Mouse (Mus musculus) hindbrain, embryonic 16.5 days (tissue): ENCODE measurements around the gene Sytl2. TPM values are rescaled to one million over a fixed set of nuclear protein-coding genes. Genes with fewer than 3 reads are reported as not detected.

Experiments
- ATAC-seq: fragments of 200-750 bp; cut with Nextera tagmentation; 2 replicates; pipeline ENCODE4 v1.8.0; 2017; ENCODE audit warnings: moderate TSS enrichment, moderate library complexity
- H3K27ac ChIP-seq: fragments of 300-500 bp; sonication (generic); 2 replicates; pipeline ENCODE4 v1.5.1; 2014; ENCODE audit warnings: low read depth, mild to moderate bottlenecking, control low read depth, low read length, moderate library complexity
- H3K27me3 ChIP-seq: fragments of 300-500 bp; sonication (generic); replicated peaks from 2 replicates; pipeline ENCODE4 v1.6.1; 2014; ENCODE audit warnings: low read length; ENCODE audit not compliant: control insufficient read depth, insufficient read depth
- H3K36me3 ChIP-seq: fragments of 300-500 bp; sonication (generic); 2 replicates; pipeline ENCODE4 v1.6.1; 2014; ENCODE audit warnings: mild to moderate bottlenecking, low read length, moderate library complexity, mixed read lengths; ENCODE audit not compliant: control insufficient read depth, insufficient read depth
- H3K4me1 ChIP-seq: fragments of 300-500 bp; sonication (generic); 2 replicates; pipeline ENCODE4 v1.6.1; 2014; ENCODE audit warnings: low read depth, low read length; ENCODE audit not compliant: control insufficient read depth, insufficient read depth
- H3K4me2 ChIP-seq: fragments of 300-500 bp; sonication (generic); 2 replicates; pipeline ENCODE4 v1.6.1; 2014; ENCODE audit warnings: mild to moderate bottlenecking, low read length, control low read depth, moderate library complexity
- H3K4me3 ChIP-seq: fragments of 300-500 bp; sonication (generic); 2 replicates; pipeline ENCODE4 v1.5.1; 2014; ENCODE audit warnings: mild to moderate bottlenecking, low read length, control low read depth, moderate library complexity
- H3K9ac ChIP-seq: fragments of 300-500 bp; sonication (generic); 2 replicates; pipeline ENCODE4 v1.6.1; 2014; ENCODE audit warnings: low read depth, mild to moderate bottlenecking, control low read depth, low read length, moderate library complexity
- H3K9me3 ChIP-seq: fragments of 300-500 bp; sonication (generic); 2 replicates; pipeline ENCODE4 v1.6.1; 2014; ENCODE audit warnings: mild to moderate bottlenecking, low read length, moderate library complexity; ENCODE audit not compliant: control insufficient read depth
- WGBS: fragments of 180-500 bp; shearing (Covaris S2); extraction: QIAGEN DNeasy Blood & Tissue Kit; methylation state at CpG from one replicate; pipeline ENCODE4 v1.1.7; 2014; 5-methylcytosine and 5-hydroxymethylcytosine counted together
- polyA plus RNA-seq: library from polyadenylated mRNA; unstranded; fragments of >200 nt; fragmentation: Nextera tagmentation; extraction: Ambion mirVana; gene quantifications from 2 replicates; pipeline ENCODE4 v1.2.1, GENCODE M21; 2015

Gene Sytl2
- polyA plus RNA-seq, 1 experiment from 2014 or later, result 7.8 TPM

DNA sequence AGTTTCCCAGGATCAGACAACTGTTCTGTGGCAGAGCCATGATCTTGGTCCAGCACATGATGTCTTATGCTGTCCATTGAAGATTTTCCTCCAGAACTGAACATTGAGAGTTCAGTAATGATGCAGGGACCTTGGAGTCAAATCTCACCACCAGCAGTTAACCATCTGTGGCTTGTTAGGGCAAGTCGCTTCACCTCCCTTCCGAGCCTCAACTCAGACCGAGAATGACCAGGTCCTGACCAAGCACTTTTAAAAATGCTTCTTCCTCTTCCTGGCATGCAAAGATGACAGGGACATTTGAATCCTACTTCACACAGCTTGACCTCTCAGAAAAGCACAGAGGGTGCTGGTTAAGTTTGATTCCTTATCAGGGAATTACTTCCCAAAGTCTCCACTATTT, 50.1 kb downstream of the Sytl2 start:
- no peak overlapping the region for H3K4me2 ChIP-seq
- no peaks in the 10 kb centered on the region for H3K9me3 ChIP-seq
- whole genome bisulfite sequencing, result 86% methylated on average over 3 of the region's 3 CpGs
- H3K27me3 ChIP-seq, result no peaks in the 10 kb centered on the region
- H3K4me1 ChIP-seq, result no peaks in the 10 kb centered on the region
- H3K4me3 ChIP-seq, result no peak overlapping the region
- H3K27ac ChIP-seq, result no peak overlapping the region
- no peak for ATAC-seq
- no peak overlapping the region for H3K9ac ChIP-seq
- no peaks in the 10 kb centered on the region for H3K36me3 ChIP-seq

DNA sequence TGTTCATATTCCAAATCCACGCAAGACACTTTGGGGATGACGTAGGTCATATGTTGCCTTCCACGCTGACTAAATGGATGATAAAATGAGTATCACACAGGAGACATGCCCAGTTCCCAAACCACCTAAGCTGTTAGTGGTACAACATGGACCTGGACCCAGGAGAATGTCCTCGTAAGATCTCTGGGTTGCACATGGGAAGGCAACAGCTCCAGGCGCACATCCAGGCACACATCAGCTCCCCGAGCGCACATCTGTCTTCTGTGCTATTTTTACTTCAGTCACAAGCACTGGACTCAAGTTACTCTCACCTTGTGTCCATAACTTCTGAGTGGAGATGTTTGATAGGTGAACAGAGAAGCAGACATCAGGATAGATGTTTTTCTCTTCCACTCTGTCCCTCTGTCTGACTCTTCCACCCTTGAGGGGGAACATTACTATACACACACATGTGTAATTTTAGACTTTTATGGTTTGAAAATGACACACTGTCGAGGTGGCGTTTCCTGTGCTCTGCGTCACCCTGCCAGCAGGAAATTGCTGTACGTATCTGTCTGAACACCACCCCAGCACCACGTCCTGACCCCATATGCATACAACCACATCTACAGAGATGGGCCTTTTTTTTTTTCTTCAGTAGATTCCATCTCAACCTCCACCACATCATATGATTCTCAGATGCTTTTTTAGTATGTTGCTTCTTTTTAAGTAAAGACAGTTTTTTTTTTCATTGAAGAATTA, 51.6 kb downstream of the Sytl2 start:
- H3K4me2 ChIP-seq, result no peak overlapping the region
- H3K4me3 ChIP-seq, result no peak overlapping the region
- no peaks in the 10 kb centered on the region for H3K4me1 ChIP-seq
- H3K27ac ChIP-seq, result no peak overlapping the region
- H3K27me3 ChIP-seq, result no peaks in the 10 kb centered on the region
- no peaks in the 10 kb centered on the region for H3K36me3 ChIP-seq
- H3K9me3 ChIP-seq, result no peaks in the 10 kb centered on the region
- ATAC-seq, result no peak
- WGBS, result 91% methylated on average over 12 of the region's 12 CpGs
- H3K9ac ChIP-seq, result no peak overlapping the region

DNA sequence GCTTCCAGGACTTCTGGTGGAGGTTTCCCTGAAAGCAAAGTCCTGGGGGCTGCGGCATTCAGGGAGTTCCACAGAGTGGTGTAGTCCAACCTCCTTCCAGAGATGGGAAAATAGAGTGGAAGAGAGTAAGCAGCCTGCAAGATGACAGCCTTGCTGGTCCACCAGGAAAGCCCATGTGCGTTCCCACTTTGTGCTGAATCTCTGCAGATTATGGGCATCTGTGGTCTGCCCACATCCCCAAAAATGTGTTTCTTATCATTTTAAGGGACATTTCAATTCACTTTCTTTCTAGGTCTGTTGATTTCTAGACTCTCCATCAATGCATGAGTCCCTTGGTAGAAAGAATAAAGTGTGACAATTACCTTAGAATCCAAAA, 52.2 kb downstream of the Sytl2 start:
- H3K4me2 ChIP-seq, result no peak overlapping the region
- no peak overlapping the region for H3K9ac ChIP-seq
- H3K4me1 ChIP-seq, result no peaks in the 10 kb centered on the region
- no peaks in the 10 kb centered on the region for H3K9me3 ChIP-seq
- no peaks in the 10 kb centered on the region for H3K36me3 ChIP-seq
- no peak overlapping the region for H3K27ac ChIP-seq
- 88% methylated on average over 2 of the region's 2 CpGs for WGBS
- no peak overlapping the region for H3K4me3 ChIP-seq
- ATAC-seq, result no peak
- no peaks in the 10 kb centered on the region for H3K27me3 ChIP-seq

DNA sequence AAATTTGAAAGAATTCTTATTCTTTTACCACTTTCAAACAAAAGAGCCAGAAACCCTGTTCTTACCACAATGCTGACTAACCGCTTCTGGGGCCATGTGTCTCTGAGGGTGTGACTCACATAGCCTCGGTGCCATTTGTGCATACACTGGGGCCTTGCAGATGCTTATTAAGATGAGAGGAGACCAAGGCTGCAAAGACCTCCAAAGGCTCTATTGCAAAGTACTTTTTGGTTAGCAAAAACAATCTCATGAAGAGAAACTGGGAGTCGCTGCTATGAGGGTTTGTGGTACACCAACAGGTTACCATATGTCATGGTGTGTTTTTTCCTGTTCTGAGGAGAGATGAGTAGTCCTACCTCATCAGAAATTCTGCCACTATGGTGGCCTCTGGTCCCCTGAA, 53.4 kb downstream of the Sytl2 start:
- Histone ChIP-seq H3K27me3 (no peaks in the 10 kb centered on the region), H3K4me2 (no peak overlapping the region), H3K9ac (no peak overlapping the region), H3K4me1 (no peaks in the 10 kb centered on the region), H3K9me3 (no peaks in the 10 kb centered on the region), H3K27ac (no peak overlapping the region), H3K36me3 (no peaks in the 10 kb centered on the region), H3K4me3 (no peak overlapping the region)
- ATAC-seq, result no peak
- WGBS, result 92% methylated on average over 3 of the region's 3 CpGs

DNA sequence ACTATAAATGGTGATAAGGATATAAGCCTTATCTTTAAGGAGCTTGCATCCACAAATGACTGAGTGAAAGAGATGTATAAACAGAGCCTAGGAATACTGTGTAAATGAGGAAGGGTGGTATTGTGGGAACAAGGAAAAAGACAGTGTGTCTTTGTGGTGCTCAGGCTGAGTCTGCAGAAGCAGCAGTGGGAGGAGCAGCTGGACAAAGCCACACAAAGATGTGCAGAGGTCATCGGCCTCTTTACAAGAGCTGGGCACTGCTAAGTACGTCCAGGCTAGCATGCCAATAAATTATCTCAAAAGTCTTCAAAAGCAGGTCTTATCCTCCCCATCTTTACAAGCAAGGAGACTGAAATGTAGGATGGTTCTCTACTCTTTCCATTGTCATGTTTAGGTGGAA, 53.9 kb downstream of the Sytl2 start:
- 69% methylated on average over 2 of the region's 2 CpGs for WGBS
- no peak overlapping the region for H3K27ac ChIP-seq
- H3K4me1 ChIP-seq, result no peaks in the 10 kb centered on the region
- no peak overlapping the region for H3K4me3 ChIP-seq
- no peaks in the 10 kb centered on the region for H3K36me3 ChIP-seq
- H3K9me3 ChIP-seq, result no peaks in the 10 kb centered on the region
- no peak overlapping the region for H3K4me2 ChIP-seq
- no peaks in the 10 kb centered on the region for H3K27me3 ChIP-seq
- no peak overlapping the region for H3K9ac ChIP-seq
- no peak for ATAC-seq

DNA sequence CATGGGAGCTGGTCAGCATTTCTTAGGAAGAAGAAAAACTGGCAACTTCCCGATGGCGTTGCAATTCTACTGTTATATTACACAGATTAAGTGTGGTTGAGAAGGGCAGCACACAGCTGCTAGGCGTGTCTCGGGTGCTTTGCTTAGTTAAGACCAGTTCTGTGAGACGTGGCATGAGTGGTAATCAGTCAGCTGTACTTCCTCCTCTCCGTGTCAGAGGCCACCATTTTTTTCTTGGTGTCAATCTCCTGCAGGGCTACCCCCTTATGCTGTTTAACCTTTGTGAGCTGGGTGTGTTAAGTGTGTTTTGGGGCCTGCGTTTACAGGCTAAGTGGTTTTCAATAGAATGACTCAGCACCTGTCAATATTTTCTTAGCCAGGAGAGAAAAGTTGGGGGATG, 60.7 kb downstream of the Sytl2 start:
- no peak overlapping the region for H3K4me3 ChIP-seq
- H3K27me3 ChIP-seq, result no peaks in the 10 kb centered on the region
- H3K27ac ChIP-seq, result no peak overlapping the region
- H3K4me1 ChIP-seq, result no peaks in the 10 kb centered on the region
- no peak overlapping the region for H3K4me2 ChIP-seq
- WGBS, result 71% methylated on average over 7 of the region's 7 CpGs
- no peak for ATAC-seq
- no peaks in the 10 kb centered on the region for H3K9me3 ChIP-seq
- H3K9ac ChIP-seq, result no peak overlapping the region
- H3K36me3 ChIP-seq, result no peaks in the 10 kb centered on the region

DNA sequence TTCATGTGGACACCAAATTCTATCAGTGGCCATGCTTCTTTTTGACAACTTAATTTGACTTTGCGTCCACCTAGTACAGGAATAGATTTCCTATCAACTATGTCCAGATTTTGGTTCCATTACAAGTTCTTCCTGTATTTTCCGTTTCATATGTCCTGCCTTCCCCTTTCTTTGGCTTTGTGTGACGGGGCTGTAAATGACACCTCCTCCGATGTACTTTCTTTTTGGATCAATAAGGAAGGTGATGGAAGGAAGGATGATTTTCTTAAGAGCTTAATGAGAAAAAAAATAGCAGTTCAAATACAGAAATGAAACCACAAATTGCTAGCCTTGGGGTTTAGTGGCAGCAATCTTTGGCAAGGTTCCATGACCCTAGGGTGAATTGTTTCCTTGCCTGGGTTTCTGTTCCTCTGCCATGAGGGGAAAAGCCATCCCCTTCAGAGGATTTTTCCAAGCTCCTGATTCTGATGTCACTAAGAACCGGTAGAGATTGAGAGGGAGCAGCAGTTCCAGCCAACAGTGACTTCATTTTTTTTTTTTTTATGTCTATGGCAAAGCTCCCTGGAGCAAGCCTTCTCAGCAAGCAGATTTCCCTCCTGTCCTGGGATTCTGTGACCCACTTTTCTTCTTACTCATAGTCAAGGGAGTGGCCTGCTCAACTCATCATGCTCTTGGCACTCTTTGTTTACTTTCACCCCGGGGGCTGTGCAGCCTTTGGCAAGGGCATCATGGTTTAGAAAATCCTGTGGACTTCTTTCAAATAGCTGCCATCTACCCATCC, 68.2 kb downstream of the Sytl2 start:
- Histone ChIP-seq H3K9ac (no peak overlapping the region), H3K36me3 (no peaks in the 10 kb centered on the region), H3K4me2 (no peak overlapping the region), H3K4me3 (no peak overlapping the region), H3K9me3 (no peaks in the 10 kb centered on the region), H3K4me1 (no peaks in the 10 kb centered on the region), H3K27ac (no peak overlapping the region), H3K27me3 (no peaks in the 10 kb centered on the region)
- 73% methylated on average over 6 of the region's 6 CpGs for WGBS
- no peak for ATAC-seq

DNA sequence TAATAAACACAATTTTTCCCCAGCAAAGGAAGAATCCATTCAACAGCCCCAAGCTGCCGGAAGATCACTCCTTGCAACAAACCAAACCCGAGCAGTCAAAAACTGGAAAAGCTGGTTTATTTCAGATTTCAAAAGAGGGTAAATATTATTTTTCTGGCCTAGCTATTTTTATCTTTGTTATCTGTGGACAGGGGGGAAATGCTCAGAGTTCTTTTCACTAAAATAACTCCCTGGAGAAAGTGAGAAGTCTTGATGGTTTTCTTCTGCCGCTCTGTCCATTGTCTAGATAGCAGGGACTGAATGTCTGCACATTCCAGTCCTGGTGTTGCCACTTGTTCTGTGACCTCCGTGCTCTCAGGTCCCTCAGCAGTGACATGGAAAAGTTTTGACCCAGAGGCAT, 70.8 kb downstream of the Sytl2 start:
- Histone ChIP-seq H3K36me3 (no peaks in the 10 kb centered on the region), H3K27me3 (no peaks in the 10 kb centered on the region), H3K27ac (no peak overlapping the region), H3K9me3 (no peaks in the 10 kb centered on the region), H3K4me1 (no peaks in the 10 kb centered on the region), H3K9ac (no peak overlapping the region), H3K4me2 (no peak overlapping the region), H3K4me3 (no peak overlapping the region)
- WGBS, result 64% methylated on average over 4 of the region's 4 CpGs
- ATAC-seq, result no peak

DNA sequence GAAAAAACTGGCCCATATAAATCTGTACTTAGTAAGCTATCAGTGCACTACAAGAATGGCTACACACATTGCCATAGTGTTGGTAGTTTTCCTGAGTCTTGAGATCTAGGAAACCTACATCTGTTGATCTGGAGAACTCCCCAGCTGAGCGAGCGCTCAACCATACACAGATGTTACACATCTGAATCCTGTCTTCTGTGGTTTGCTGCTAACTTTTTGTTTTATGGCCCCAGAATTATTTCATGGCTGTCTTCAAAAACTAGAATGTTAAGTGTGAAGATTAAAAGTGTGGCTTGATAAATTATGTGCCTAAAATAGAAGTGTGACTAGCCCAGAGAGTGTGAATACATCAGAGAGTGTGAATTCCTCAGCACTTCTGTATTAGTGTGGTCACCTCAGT, 82.4 kb downstream of the Sytl2 start:
- H3K4me3 ChIP-seq, result no peak overlapping the region
- H3K4me1 ChIP-seq, result peaks cover 4% of the 10 kb centered on the region
- 93% methylated on average over 2 of the region's 2 CpGs for WGBS
- no peaks in the 10 kb centered on the region for H3K36me3 ChIP-seq
- no peak overlapping the region for H3K9ac ChIP-seq
- no peaks in the 10 kb centered on the region for H3K9me3 ChIP-seq
- ATAC-seq, result no peak
- H3K4me2 ChIP-seq, result no peak overlapping the region
- H3K27me3 ChIP-seq, result no peaks in the 10 kb centered on the region
- H3K27ac ChIP-seq, result no peak overlapping the region
